Mouse (Mus musculus) kidney, adult 2 months (tissue): ENCODE measurements at regions not wholly inside any gene's neighbourhood (a gene's known extent, or its start where the extent isn't known, plus 50 kb on each side); places are given as distances from the start of the nearest gene placed in this dataset.

Experiments
- DNase-seq: peaks from one replicate; pipeline ENCODE4 v3.0.0; 2021
- H3K27ac ChIP-seq: fragments of 200-500 bp; 2 replicates; pipeline ENCODE4 v1.5.1; 2012; ENCODE audit warnings: low read depth, low read length, control low read depth, inconsistent platforms; ENCODE audit not compliant: insufficient read depth
- H3K27me3 ChIP-seq: fragments of 200-500 bp; replicated peaks from 2 replicates; pipeline ENCODE4 v1.6.1; 2012; ENCODE audit warnings: mild to moderate bottlenecking, moderate library complexity, low read length, inconsistent platforms; ENCODE audit not compliant: control insufficient read depth, insufficient read depth
- H3K36me3 ChIP-seq: fragments of 200-500 bp; 2 replicates; pipeline ENCODE4 v1.6.1; 2012; ENCODE audit warnings: mild to moderate bottlenecking, moderate library complexity, low read length, inconsistent platforms; ENCODE audit not compliant: control insufficient read depth, insufficient read depth
- H3K4me1 ChIP-seq: fragments of 200-500 bp; 2 replicates; pipeline ENCODE4 v1.6.1; 2011; ENCODE audit warnings: low read length; ENCODE audit not compliant: control insufficient read depth, insufficient read depth
- H3K4me3 ChIP-seq: fragments of 200-500 bp; 2 replicates; pipeline ENCODE4 v1.5.1; 2011; ENCODE audit warnings: mild to moderate bottlenecking, low read depth, low read length, control low read depth; ENCODE audit not compliant: insufficient read depth
- CTCF ChIP-seq: fragments of 200-500 bp; conservative IDR thresholded peaks from 2 replicates; pipeline ENCODE4 v1.5.1; 2011; ENCODE audit warnings: low read depth, mild to moderate bottlenecking, control low read depth, low read length, moderate library complexity, mixed read lengths; ENCODE audit not compliant: insufficient read depth, insufficient read length
- POLR2A ChIP-seq: fragments of 200-500 bp; IDR thresholded peaks from one replicate; pipeline ENCODE4 v1.6.1; 2011; ENCODE audit warnings: low read depth, low read length, control low read depth
- WGBS: fragments of 180-500 bp; shearing (Covaris S2); methylation state at CpG from one replicate; pipeline ENCODE4 v1.1.7; 2018; 5-methylcytosine and 5-hydroxymethylcytosine counted together

GRCm38 (mm10) chr4:26016071-26016470 is 216.0 kb upstream of the Fut9 start:
- Histone ChIP-seq H3K4me1 (no peaks in the 10 kb centered on the region), H3K4me3 (no peak overlapping the region), H3K36me3 (no peaks in the 10 kb centered on the region), H3K27me3 (no peaks in the 10 kb centered on the region), H3K27ac (no peak overlapping the region)
- TF ChIP-seq CTCF (peak; percentile 36), POLR2A (no peak)
- WGBS: 48% methylated on average over 5 of the region's 5 CpGs
- DNase-seq: no peak

- WGBS: 52% methylated on average over 3 of the region's 3 CpGs
- Histone ChIP-seq H3K4me1 (peaks cover 4% of the 10 kb centered on the region; the same call in 1 of the 2 replicates), H3K4me3 (no peak overlapping the region), H3K27ac (no peak overlapping the region), H3K36me3 (no peaks in the 10 kb centered on the region), H3K27me3 (no peaks in the 10 kb centered on the region)
- no peak for DNase-seq
- no peak for TF ChIP-seq POLR2A
Observed at GRCm38 (mm10) chr4:26000364-26000763, 200.3 kb upstream of the Fut9 start.

- peak; percentile 76 for DNase-seq
- no peaks in the 10 kb centered on the region for H3K36me3 ChIP-seq
- H3K27me3 ChIP-seq: no peaks in the 10 kb centered on the region
- TF ChIP-seq POLR2A (no peak), CTCF (no peak)
- WGBS: 36% methylated on average over 1 of the region's 1 CpGs
- peak overlapping the region; percentile 80 for H3K27ac ChIP-seq
- H3K4me1 ChIP-seq: peaks cover 4% of the 10 kb centered on the region; the same call in 1 of the 2 replicates
- H3K4me3 ChIP-seq: no peak overlapping the region
Observed at GRCm38 (mm10) chr4:25998561-25998960, 198.5 kb upstream of the Fut9 start.

DNA sequence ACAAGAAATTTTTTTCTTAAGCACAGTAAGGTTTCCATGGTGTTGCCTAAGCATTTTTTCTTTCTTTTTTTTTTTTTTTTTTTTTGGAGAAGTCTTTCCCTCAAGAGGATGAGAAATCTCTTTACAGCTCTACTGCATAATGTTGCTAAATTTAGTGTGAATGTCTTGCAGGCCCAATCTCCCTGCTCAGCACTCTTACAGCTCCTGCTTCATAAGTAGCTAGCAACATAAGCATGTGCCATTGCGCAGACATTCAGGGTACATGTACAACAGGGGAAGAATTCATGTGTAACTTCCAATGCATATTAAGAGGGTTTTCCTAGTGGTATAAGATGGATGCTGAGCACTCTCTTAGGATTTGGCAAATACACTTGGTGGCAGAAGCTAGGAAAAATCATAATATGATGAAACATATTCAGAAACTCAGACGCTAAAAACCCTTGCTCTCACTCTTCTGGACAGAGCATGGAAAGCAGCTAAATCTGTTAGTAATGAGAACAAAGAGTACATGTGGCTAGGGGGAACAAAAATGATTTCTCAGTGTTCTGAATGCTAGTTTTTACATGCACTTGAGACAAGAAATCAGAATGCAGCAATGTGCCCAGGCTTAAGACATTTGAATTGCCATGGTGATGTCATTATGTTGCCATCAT is 155.8 kb upstream of the Fut9 start:
- Histone ChIP-seq H3K27ac (no peak overlapping the region), H3K27me3 (no peaks in the 10 kb centered on the region), H3K4me3 (no peak overlapping the region), H3K4me1 (no peaks in the 10 kb centered on the region), H3K36me3 (no peaks in the 10 kb centered on the region)
- TF ChIP-seq POLR2A (no peak), CTCF (no peak)
- DNase-seq: no peak
- 91% methylated on average over 2 of the region's 2 CpGs for WGBS

GRCm38 (mm10) chr4:25932546-25932945 is 132.5 kb upstream of the Fut9 start:
- Histone ChIP-seq H3K36me3 (no peaks in the 10 kb centered on the region), H3K4me1 (no peaks in the 10 kb centered on the region), H3K27ac (peak overlapping the region; percentile 48; the same call in 1 of the 2 replicates), H3K4me3 (no peak overlapping the region), H3K27me3 (no peaks in the 10 kb centered on the region)
- TF ChIP-seq POLR2A (no peak), CTCF (no peak)
- WGBS: 50% methylated on average over 6 of the region's 6 CpGs
- peak; percentile 84 for DNase-seq

DNA sequence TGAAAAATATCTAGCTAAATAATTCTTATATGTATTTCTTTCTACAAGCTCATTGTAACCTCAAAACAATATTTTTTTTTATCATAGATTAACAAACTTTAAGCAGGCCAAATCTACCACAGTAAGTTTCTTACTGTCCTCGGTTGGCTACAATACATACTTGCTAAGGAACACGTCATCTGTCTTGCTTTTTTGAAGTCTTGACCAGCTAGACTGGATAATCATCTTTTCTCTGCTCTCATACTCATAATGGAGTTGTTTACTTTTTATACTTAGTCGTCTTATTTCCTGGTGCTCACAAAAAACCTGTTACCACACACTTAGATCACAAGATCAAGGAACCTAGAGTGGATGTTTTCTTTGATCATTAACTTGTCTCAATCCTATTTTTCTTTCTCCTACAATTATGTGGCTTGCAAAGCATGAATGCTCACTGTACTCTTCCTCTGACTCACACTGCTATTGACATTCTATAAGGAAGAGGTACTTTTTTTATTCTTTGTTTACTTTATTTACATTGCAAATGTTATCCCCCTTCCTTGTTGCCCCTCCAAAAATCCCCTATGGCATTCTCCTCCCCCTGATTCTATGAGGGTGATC is 95.4 kb upstream of the Fut9 start:
- TF ChIP-seq POLR2A (no peak), CTCF (no peak)
- Histone ChIP-seq H3K4me3 (no peak overlapping the region), H3K27me3 (no peaks in the 10 kb centered on the region), H3K36me3 (no peaks in the 10 kb centered on the region), H3K4me1 (peaks cover 3% of the 10 kb centered on the region; the same call in 1 of the 2 replicates), H3K27ac (no peak overlapping the region)
- DNase-seq: peak; percentile 8
- 41% methylated on average over 3 of the region's 3 CpGs for WGBS

- H3K4me3 ChIP-seq: no peak overlapping the region
- peaks cover 3% of the 10 kb centered on the region; the same call in 1 of the 2 replicates for H3K4me1 ChIP-seq
- WGBS: 62% methylated on average over 3 of the region's 3 CpGs
- no peaks in the 10 kb centered on the region for H3K36me3 ChIP-seq
- no peak for TF ChIP-seq POLR2A
- no peak for TF ChIP-seq CTCF
- no peak for DNase-seq
- H3K27me3 ChIP-seq: no peaks in the 10 kb centered on the region
- H3K27ac ChIP-seq: no peak overlapping the region
Observed at GRCm38 (mm10) chr4:25891888-25892661, 92.0 kb upstream of the Fut9 start.
